ENCODE assay signal across 23 mouse cellular contexts in genomic region chr7:89556652-89557051, GRCm38 (mm10). TPM values are rescaled to one million over a fixed set of nuclear protein-coding genes. Genes with fewer than 3 reads are reported as not detected.
"Had no signal": no experiment of that assay in that cellular context is flagged by ENCODE, and none has a peak within 500 bp of the region (broad histone marks: within the 10 kb centered on the region; RNA-seq: fewer than 3 reads in every experiment).

No protein-coding gene starts in this region.

- H3K27me3 ChIP-seq: liver, embryonic 13.5 days; liver, embryonic 15.5 days; lung, embryonic 15.5 days; midbrain, embryonic 13.5 days; midbrain, embryonic 15.5 days; neural tube, embryonic 13.5 days; neural tube, embryonic 15.5 days; stomach, embryonic 15.5 days had no signal

- H3K9me3 ChIP-seq: liver, embryonic 13.5 days; liver, embryonic 15.5 days; lung, embryonic 15.5 days; megakaryocyte, embryonic 14.5 days; midbrain, embryonic 13.5 days; midbrain, embryonic 15.5 days; neural tube, embryonic 13.5 days; neural tube, embryonic 15.5 days; stomach, embryonic 15.5 days had no signal

- H3K27ac ChIP-seq: liver, embryonic 13.5 days; liver, embryonic 15.5 days; lung, embryonic 15.5 days; macrophage; midbrain, embryonic 13.5 days; midbrain, embryonic 15.5 days; neural tube, embryonic 13.5 days; neural tube, embryonic 15.5 days; stomach, embryonic 15.5 days had no signal

- H3K4me2 ChIP-seq: liver, embryonic 13.5 days; liver, embryonic 15.5 days; lung, embryonic 15.5 days; midbrain, embryonic 11.5 days; midbrain, embryonic 13.5 days; midbrain, embryonic 15.5 days; neural tube, embryonic 13.5 days; neural tube, embryonic 15.5 days; stomach, embryonic 15.5 days had no signal

- DNase-seq: liver, embryonic 13.5 days; liver, postnatal 0 days; lung, adult 2 months; lung, postnatal 14 days; lung, postnatal 36 days; right cerebral cortex, postnatal 14 days; right cerebral cortex, postnatal 4 days; thymus, adult 18-20 months; thymus, postnatal 14 days; thymus, postnatal 36 days had no signal

- H3K36me3 ChIP-seq: liver, embryonic 13.5 days; liver, embryonic 15.5 days; lung, embryonic 15.5 days; midbrain, embryonic 13.5 days; midbrain, embryonic 15.5 days; neural tube, embryonic 13.5 days; neural tube, embryonic 15.5 days; stomach, embryonic 15.5 days had no signal

- H3K4me3 ChIP-seq: liver, embryonic 13.5 days; liver, embryonic 15.5 days; lung, embryonic 15.5 days; megakaryocyte, embryonic 14.5 days; midbrain, embryonic 13.5 days; midbrain, embryonic 15.5 days; myocyte; neural tube, embryonic 13.5 days; neural tube, embryonic 15.5 days; stomach, embryonic 15.5 days had no signal

- H3K4me1 ChIP-seq: liver, embryonic 13.5 days; liver, embryonic 15.5 days; megakaryocyte, embryonic 14.5 days; midbrain, embryonic 15.5 days; neural tube, embryonic 15.5 days had no signal

- H3K9ac ChIP-seq: liver, embryonic 13.5 days; liver, embryonic 15.5 days; liver, postnatal 0 days; lung, embryonic 15.5 days; midbrain, embryonic 13.5 days; midbrain, embryonic 15.5 days; neural tube, embryonic 13.5 days; neural tube, embryonic 15.5 days; stomach, embryonic 15.5 days had no signal

- ATAC-seq: liver, postnatal 0 days; lung, postnatal 0 days; midbrain, embryonic 13.5 days; midbrain, embryonic 15.5 days had no signal

RNA-seq across cellular contexts. Expression of gene Prss23, which starts 29.7 kb away (rescaled TPM):
- total RNA-seq: megakaryocyte progenitor cell, adult 5-6 weeks had no signal
- polyA plus RNA-seq: macrophage had no signal
